Mouse (Mus musculus): Measurements from ENCODE around the gene Stard9. TPM values are rescaled to one million over a fixed set of nuclear protein-coding genes. Genes with fewer than 3 reads are reported as not detected.

Gene Stard9
- total RNA-seq, 1 experiment from 2014 or later: 31.6 TPM

DNA sequence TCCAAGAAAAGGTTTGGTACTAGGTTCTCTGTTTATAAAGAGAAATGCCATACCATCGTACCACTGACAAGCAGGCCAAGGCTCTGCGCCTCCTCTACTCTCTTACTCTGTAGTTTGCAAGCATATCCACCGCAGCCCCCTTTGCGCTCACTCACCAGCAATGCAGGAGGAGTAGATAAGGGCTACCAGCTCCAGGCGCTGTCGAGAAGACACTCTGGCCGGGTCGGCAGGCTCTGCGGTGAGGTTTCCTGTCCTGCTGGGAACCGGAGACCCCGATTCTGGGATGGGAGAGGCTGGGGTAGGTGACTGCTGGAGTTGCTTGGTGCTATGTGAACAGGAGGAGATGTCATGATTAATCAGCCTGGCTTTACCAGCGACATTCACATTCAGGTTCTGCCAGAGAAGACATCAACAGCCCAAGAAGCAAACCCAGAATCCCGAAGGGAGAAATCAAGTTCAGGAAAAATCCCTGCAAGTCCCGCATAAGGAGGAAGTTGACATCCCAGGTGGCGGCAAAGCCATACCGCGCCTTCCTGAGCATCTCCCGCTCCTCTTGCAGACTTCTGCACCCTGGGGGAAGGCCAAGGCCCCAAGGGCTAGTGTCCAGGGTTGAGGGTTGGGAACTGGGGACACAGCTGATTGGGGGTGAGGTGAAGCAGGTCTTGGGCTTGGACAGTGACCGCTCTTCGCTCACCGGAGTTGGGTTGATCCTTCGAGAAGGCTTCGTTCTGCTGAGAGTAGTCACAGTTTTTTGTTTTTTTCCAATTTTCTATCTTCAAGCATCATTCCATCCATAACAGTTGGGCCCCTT lies 101.1 kb downstream of the Stard9 start:
- DNase-seq: no peak

DNA sequence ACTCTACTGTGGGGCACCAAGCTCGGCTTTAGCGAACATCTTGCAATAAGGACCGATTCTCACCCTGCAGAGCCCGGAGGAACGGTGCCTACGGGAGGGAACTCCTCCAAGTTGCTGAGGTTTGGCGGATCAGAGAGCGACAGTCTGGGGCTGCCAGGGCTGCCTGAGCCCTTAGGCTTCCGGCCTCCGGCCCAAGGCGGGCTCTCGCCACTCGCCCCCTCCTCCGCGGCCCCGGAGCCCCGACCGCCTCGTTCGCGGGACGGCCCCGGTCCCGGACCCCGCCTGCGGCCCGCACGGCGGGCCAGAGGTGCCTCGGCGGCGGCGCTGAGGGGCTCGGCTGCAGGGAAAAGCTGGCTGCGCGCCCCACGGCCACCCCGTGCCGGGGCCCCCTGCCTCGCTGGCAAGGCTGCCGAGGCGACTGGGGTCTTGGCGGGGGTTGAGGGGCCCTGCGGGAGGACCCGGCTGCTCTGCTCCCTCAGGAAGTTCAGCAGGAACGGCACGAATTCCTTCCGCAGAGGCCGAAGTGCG lies 101.8 kb downstream of the Stard9 start:
- peak; percentile 36 for DNase-seq

DNA sequence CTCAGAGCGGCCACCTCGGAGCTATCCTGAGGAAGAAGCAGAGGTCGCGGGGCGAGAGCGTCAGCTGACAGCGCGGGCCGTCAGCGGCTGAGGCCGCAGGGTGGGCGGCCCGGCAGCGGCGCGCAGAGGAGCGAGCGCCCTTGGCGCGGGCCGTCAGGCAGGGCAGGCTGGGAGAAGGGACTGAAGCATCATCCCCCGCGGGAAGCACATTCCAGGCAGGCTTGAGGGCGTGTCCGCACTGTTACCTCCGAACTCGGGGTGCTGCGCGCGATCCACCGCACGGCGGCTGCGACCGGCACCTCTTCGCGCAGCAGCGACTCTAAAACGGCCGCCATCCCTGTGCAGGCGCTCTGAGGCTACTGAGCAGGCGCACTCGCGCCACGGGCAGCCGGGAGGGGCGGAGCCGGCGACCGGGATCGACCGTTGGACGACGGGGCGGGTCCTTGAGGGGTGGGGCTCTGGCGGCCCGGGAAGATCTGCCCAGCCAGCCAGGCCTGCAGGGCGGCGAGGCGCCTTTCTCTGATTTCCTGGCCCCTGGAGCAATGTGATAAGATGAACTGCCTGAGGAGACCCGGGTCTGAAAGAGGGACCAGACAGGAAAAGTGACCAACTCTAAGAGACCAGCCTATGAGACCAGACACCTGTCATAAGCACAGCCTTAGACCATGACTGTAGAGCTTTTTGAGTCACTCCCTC lies 102.4 kb downstream of the Stard9 start:
- DNase-seq: peak; percentile 97

DNA sequence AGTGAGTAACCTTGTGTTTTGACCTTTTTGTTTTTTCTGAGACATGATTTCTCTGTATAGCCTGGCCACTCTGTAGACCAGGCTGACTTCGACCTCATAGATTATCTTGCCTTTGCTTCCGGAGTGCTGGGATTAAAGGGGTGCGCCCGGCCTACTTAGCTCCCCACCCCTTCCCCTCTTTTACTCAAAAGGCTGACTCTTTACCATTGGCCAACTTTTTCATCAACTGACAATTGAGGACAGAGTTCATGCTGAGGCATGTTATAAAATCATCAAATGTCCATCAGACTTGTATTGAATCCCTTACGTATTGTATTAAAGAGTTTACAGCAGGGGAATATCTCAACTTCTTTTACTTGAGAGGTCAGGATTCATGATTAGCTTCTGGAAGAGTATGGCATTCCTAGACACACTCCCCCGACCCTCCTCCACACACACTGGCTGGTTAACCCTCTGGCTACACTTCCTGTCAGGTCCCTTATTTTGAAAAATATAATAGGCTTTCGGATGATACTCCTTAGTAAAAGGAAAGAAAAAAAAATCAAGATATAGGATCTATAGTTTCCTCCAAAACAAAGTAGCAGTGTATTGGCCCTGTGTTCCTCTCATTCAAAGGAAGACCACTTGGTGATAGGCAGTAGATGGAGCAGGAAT lies 103.1 kb downstream of the Stard9 start:
- DNase-seq: no peak

DNA sequence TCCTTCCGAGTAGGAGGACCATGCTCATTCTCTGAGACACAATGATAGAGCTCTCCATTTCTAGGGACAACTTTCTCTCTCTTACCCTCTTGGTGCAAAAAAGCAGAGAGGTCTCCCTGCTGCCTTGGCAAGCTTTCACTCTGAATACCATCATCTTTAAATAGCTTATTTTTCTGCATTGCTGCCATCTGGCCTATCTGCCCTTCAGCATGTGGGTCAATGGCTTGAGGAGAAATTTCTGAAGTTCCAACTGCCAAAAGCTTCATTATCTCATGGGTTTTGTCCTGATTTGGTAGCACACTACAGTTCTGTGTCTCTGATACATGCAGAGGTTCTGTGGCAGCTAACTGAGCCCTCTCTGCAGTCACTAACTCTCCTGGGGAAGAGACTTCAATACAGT lies 116.6 kb downstream of the Stard9 start:
- no peak for DNase-seq

DNA sequence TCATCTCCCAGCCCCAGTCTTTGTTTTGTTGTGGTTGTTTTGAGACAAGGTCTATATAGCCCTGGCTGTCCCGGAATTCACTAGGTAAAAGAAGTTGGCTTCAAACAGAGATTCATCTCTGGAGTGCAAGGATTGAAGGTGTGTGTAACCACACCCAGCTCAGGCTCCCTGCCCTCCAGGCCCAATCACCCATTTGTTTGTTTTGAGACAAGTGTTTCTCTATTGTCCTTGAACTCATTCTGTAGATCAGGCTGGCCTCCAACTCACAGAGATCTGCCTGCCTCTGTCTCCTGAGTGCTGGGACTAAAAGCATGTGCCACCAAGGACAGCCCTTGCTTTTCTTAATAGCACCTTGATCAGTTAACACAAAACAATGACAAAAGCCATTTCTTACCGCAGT lies 119.1 kb downstream of the Stard9 start:
- no peak for DNase-seq

DNA sequence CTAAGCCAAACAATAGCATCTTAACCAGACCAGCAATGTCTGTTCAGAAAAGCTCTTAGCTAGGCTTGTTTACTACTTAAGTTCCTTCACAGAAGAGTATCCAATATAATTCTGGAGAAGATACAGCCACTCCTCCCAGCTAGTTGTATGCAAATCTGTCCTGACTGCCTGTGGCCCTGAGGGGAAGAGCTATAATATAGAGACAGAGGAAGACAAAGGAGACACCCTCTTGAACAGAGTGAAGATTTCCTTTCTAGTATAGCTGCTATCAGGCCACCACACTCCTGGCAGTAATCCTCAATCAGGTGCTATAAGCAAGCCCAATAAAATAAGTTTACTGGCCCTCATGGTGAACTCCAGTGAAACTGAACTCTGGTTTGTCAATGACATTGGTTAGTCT lies 133.0 kb downstream of the Stard9 start:
- no peak for DNase-seq

DNA sequence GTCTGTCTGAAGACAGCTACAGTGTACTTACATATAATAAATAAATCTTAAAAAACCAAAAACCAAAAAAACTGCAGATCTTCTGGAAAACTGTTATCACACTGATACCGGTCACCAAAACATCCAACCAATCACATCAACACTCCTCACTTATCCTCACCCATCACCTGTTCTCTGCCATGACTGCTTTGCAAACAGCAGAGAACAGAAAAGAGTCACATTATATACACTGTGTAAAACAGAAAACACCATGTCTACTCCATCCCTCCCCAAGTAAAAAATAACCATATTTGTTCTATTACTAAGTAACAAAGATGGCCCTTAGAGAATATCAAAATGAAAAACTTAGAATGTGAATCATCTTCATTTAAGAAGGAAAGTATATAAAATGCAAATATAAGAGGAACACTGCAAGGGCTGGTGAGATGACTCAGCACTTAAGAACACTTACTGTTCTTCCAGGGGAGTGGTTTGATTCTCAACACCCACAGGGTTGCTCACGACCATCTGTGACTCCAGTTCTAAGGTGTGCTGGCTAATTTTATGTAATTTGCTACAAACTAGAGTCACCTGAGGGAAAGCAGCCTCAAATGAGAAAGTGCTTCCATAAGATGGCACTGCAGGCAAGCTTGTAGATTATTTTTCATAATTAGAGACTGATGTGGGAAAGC lies 141.5 kb downstream of the Stard9 start:
- DNase-seq: no peak

Other genes with a start within 250 kb of the Stard9 start
- 26.0 and 42.9 TPM in 2 replicates for gene Ganc, start 225.2 kb upstream of the Stard9 start, total RNA-seq (2021)
- 43.3 and 49.9 TPM in 2 replicates for gene Tmem87a, start 225.0 kb upstream of the Stard9 start, total RNA-seq (2021)
- gene Capn3, start 173.1 kb upstream of the Stard9 start, total RNA-seq (2021): 0.36 TPM in 1 of 2 replicates, not detected in the other
- 95.5 and 104 TPM in 2 replicates for gene Zfp106, start 65.3 kb upstream of the Stard9 start, total RNA-seq (2021)
- gene Snap23, start 61.5 kb upstream of the Stard9 start, total RNA-seq (2021): 66.7 and 71.7 TPM in 2 replicates
- gene Haus2, start 19.7 kb upstream of the Stard9 start, total RNA-seq (2021): 14.8 and 15.5 TPM in 2 replicates
- 15.6 and 27.9 TPM in 2 replicates for gene Lrrc57, start 19.6 kb upstream of the Stard9 start, total RNA-seq (2021)
- gene Cdan1, start 221.0 kb downstream of the Stard9 start, total RNA-seq (2021): 29.0 and 30.4 TPM in 2 replicates
- gene Ttbk2, start 221.5 kb downstream of the Stard9 start, total RNA-seq (2021): 6.3 and 15.1 TPM in 2 replicates